Mouse (Mus musculus): ENCODE data around the gene Sugp1. TPM values are rescaled to one million over a fixed set of nuclear protein-coding genes. Genes with fewer than 3 reads are reported as not detected.
A peak's percentile ranks its signal among the peaks of the same experiment; 100 is the strongest.
"Not testable (repeated sequence)": the region's sequence is repeated elsewhere in the genome, so short reads cannot be mapped to it uniquely, and the experiment has no call there.

Sugp1 gene
- polyA plus RNA-seq, 1 experiment from 2014 or later: 44.8 TPM

GRCm38 (mm10) chr8:70030255-70030654 is 12.4 kb upstream of the Sugp1 start:
- 95% methylated on average over 1 of the region's 1 CpGs for WGBS
- H3K9ac ChIP-seq: no peak overlapping the region
- H3K27ac ChIP-seq: no peak overlapping the region
- H3K4me2 ChIP-seq (replicated peaks): no peak overlapping the region
- H3K9me3 ChIP-seq (ENCODE audit: control insufficient read depth, low read length): no peaks in the 10 kb centered on the region
- H3K4me3 ChIP-seq (replicated peaks; ENCODE audit: low read length): no peak overlapping the region
- ATAC-seq (ENCODE audit: low FRiP score) (no peak), DNase-seq (ENCODE audit: low spot score) (no peak)
- no peaks in the 10 kb centered on the region for H3K4me1 ChIP-seq (replicated peaks; ENCODE audit: control insufficient read depth, insufficient read depth, low read length)
- peaks cover 78% of the 10 kb centered on the region for H3K36me3 ChIP-seq (replicated peaks; ENCODE audit: control insufficient read depth, insufficient read depth)
- no peaks in the 10 kb centered on the region for H3K27me3 ChIP-seq (ENCODE audit: control insufficient read depth, insufficient read depth, low read length)

GRCm38 (mm10) chr8:70037994-70038393 is 4.6 kb upstream of the Sugp1 start:
- Histone ChIP-seq H3K36me3 (replicated peaks; ENCODE audit: control insufficient read depth, insufficient read depth) (peaks cover 17% of the 10 kb centered on the region; the same call in 1 of the 2 replicates), H3K4me2 (replicated peaks) (no peak overlapping the region), H3K4me1 (replicated peaks; ENCODE audit: control insufficient read depth, insufficient read depth, low read length) (peaks cover 20% of the 10 kb centered on the region), H3K4me3 (replicated peaks; ENCODE audit: low read length) (no peak overlapping the region), H3K9me3 (ENCODE audit: control insufficient read depth, low read length) (no peaks in the 10 kb centered on the region), H3K27ac (no peak overlapping the region), H3K27me3 (ENCODE audit: control insufficient read depth, insufficient read depth, low read length) (no peaks in the 10 kb centered on the region), H3K9ac (no peak overlapping the region)
- DNase-seq (ENCODE audit: low spot score) (no peak), ATAC-seq (ENCODE audit: low FRiP score) (no peak)
- 98% methylated on average over 1 of the region's 1 CpGs for WGBS

- ATAC-seq (ENCODE audit: low FRiP score) (no peak; the same call in none of the 2 replicates), DNase-seq (ENCODE audit: low spot score) (no peak)
- H3K9ac ChIP-seq: peak overlapping the region; percentile 98
- H3K36me3 ChIP-seq (replicated peaks; ENCODE audit: control insufficient read depth, insufficient read depth): peaks cover 9% of the 10 kb centered on the region; the same call in 1 of the 2 replicates
- peak overlapping the region; percentile 99 for H3K4me3 ChIP-seq (replicated peaks; ENCODE audit: low read length)
- H3K27ac ChIP-seq: peak overlapping the region; percentile 88
- no peaks in the 10 kb centered on the region for H3K27me3 ChIP-seq (ENCODE audit: control insufficient read depth, insufficient read depth, low read length)
- 1% methylated on average over 47 of the region's 47 CpGs for WGBS
- peak overlapping the region; percentile 96 for H3K4me2 ChIP-seq (replicated peaks)
- H3K9me3 ChIP-seq (ENCODE audit: control insufficient read depth, low read length): no peaks in the 10 kb centered on the region
- H3K4me1 ChIP-seq (replicated peaks; ENCODE audit: control insufficient read depth, insufficient read depth, low read length): peaks cover 29% of the 10 kb centered on the region
Measured at GRCm38 (mm10) chr8:70041885-70042546, 597 bp upstream of the Sugp1 start.

- Histone ChIP-seq H3K27me3 (ENCODE audit: control insufficient read depth, insufficient read depth, low read length) (no peaks in the 10 kb centered on the region), H3K4me2 (replicated peaks) (peak overlapping the region; percentile 96), H3K27ac (no peak overlapping the region), H3K4me3 (replicated peaks; ENCODE audit: low read length) (peak overlapping the region; percentile 99), H3K9ac (peak overlapping the region; percentile 98), H3K4me1 (replicated peaks; ENCODE audit: control insufficient read depth, insufficient read depth, low read length) (peaks cover 29% of the 10 kb centered on the region), H3K36me3 (replicated peaks; ENCODE audit: control insufficient read depth, insufficient read depth) (peaks cover 7% of the 10 kb centered on the region), H3K9me3 (ENCODE audit: control insufficient read depth, low read length) (no peaks in the 10 kb centered on the region)
- no peak for DNase-seq (ENCODE audit: low spot score)
- ATAC-seq (ENCODE audit: low FRiP score): no peak
- 90% methylated on average over 5 of the region's 5 CpGs for WGBS
Measured at GRCm38 (mm10) chr8:70043996-70044395, 1.4 kb downstream of the Sugp1 start.

GRCm38 (mm10) chr8:70049662-70050061 is 7.0 kb downstream of the Sugp1 start:
- ATAC-seq (ENCODE audit: low FRiP score): no peak

GRCm38 (mm10) chr8:70050434-70050833 is 7.8 kb downstream of the Sugp1 start:
- H3K9me3 ChIP-seq (ENCODE audit: control insufficient read depth, low read length); H3K4me1 ChIP-seq (replicated peaks; ENCODE audit: control insufficient read depth, insufficient read depth, low read length); H3K9ac ChIP-seq; H3K4me2 ChIP-seq (replicated peaks); DNase-seq (ENCODE audit: low spot score); H3K27ac ChIP-seq; ATAC-seq (ENCODE audit: low FRiP score); H3K4me3 ChIP-seq (replicated peaks; ENCODE audit: low read length); H3K27me3 ChIP-seq (ENCODE audit: control insufficient read depth, insufficient read depth, low read length): not testable (repeated sequence)
- H3K36me3 ChIP-seq (replicated peaks; ENCODE audit: control insufficient read depth, insufficient read depth): peaks cover 63% of the 10 kb centered on the region
- WGBS: 95% methylated on average over 5 of the region's 5 CpGs

More at GRCm38 (mm10) chr8:70049662-70050061, 7.0 kb downstream of the Sugp1 start:
- no peak for DNase-seq (ENCODE audit: low spot score)
- Histone ChIP-seq H3K4me2 (replicated peaks) (no peak overlapping the region), H3K4me3 (replicated peaks; ENCODE audit: low read length) (no peak overlapping the region), H3K9ac (no peak overlapping the region), H3K9me3 (ENCODE audit: control insufficient read depth, low read length) (no peaks in the 10 kb centered on the region), H3K27ac (no peak overlapping the region), H3K4me1 (replicated peaks; ENCODE audit: control insufficient read depth, insufficient read depth, low read length) (no peaks in the 10 kb centered on the region), H3K27me3 (ENCODE audit: control insufficient read depth, insufficient read depth, low read length) (no peaks in the 10 kb centered on the region), H3K36me3 (replicated peaks; ENCODE audit: control insufficient read depth, insufficient read depth) (peaks cover 56% of the 10 kb centered on the region)

GRCm38 (mm10) chr8:70057721-70058120 is 15.1 kb downstream of the Sugp1 start:
- 74% methylated on average over 1 of the region's 1 CpGs for WGBS
- Histone ChIP-seq H3K36me3 (replicated peaks; ENCODE audit: control insufficient read depth, insufficient read depth) (peaks cover 91% of the 10 kb centered on the region), H3K4me1 (replicated peaks; ENCODE audit: control insufficient read depth, insufficient read depth, low read length) (no peaks in the 10 kb centered on the region), H3K27me3 (ENCODE audit: control insufficient read depth, insufficient read depth, low read length) (no peaks in the 10 kb centered on the region), H3K9me3 (ENCODE audit: control insufficient read depth, low read length) (no peaks in the 10 kb centered on the region), H3K27ac (no peak overlapping the region), H3K4me2 (replicated peaks) (no peak overlapping the region), H3K4me3 (replicated peaks; ENCODE audit: low read length) (no peak overlapping the region), H3K9ac (no peak overlapping the region)
- DNase-seq (ENCODE audit: low spot score) (no peak), ATAC-seq (ENCODE audit: low FRiP score) (no peak)

- Histone ChIP-seq H3K27me3 (ENCODE audit: control insufficient read depth, insufficient read depth, low read length) (no peaks in the 10 kb centered on the region), H3K4me3 (replicated peaks; ENCODE audit: low read length) (no peak overlapping the region), H3K9ac (no peak overlapping the region), H3K9me3 (ENCODE audit: control insufficient read depth, low read length) (no peaks in the 10 kb centered on the region), H3K36me3 (replicated peaks; ENCODE audit: control insufficient read depth, insufficient read depth) (peaks cover 54% of the 10 kb centered on the region), H3K4me1 (replicated peaks; ENCODE audit: control insufficient read depth, insufficient read depth, low read length) (no peaks in the 10 kb centered on the region), H3K4me2 (replicated peaks) (no peak overlapping the region), H3K27ac (no peak overlapping the region)
- ATAC-seq (ENCODE audit: low FRiP score) (no peak), DNase-seq (ENCODE audit: low spot score) (no peak)
- WGBS: 93% methylated on average over 2 of the region's 2 CpGs
Measured at GRCm38 (mm10) chr8:70071836-70072440, 29.3 kb downstream of the Sugp1 start.

GRCm38 (mm10) chr8:70072441-70073069 is 29.9 kb downstream of the Sugp1 start, which contains the start of gene Tm6sf2:
Tm6sf2 (plus strand) TSS chr8:70072924.
- 16% methylated on average over 14 of the region's 27 CpGs for WGBS
- peak; percentile 56; the same call in 1 of the 2 replicates for ATAC-seq (ENCODE audit: low FRiP score)
- H3K9ac ChIP-seq: no peak within 1 kb of the TSS
- no peaks in the 10 kb centered on the region for H3K27me3 ChIP-seq (ENCODE audit: control insufficient read depth, insufficient read depth, low read length)
- 0 out of 2 replicates have a peak within 1 kb of the TSS, but pooled peaks have one; percentile 10 for H3K4me2 ChIP-seq (replicated peaks)
- H3K36me3 ChIP-seq (replicated peaks; ENCODE audit: control insufficient read depth, insufficient read depth): peaks cover 49% of the 10 kb centered on the region
- H3K4me3 ChIP-seq (replicated peaks; ENCODE audit: low read length): no peak within 1 kb of the TSS
- H3K9me3 ChIP-seq (ENCODE audit: control insufficient read depth, low read length): no peaks in the 10 kb centered on the region
- DNase-seq (ENCODE audit: low spot score): no peak
- no peaks in the 10 kb centered on the region for H3K4me1 ChIP-seq (replicated peaks; ENCODE audit: control insufficient read depth, insufficient read depth, low read length)
- no peak within 1 kb of the TSS for H3K27ac ChIP-seq
